Mouse (Mus musculus) lung, adult 2 months (tissue): Measurements from ENCODE around the gene Eif3f. TPM values are rescaled to one million over a fixed set of nuclear protein-coding genes. Genes with fewer than 3 reads are reported as not detected.

Experiments
- DNase-seq: peaks from one replicate; pipeline ENCODE4 v3.0.0; 2022
- H3K4me1 ChIP-seq: fragments of 200-500 bp; 2 replicates; pipeline ENCODE4 v1.6.1; 2011; ENCODE audit warnings: low read length; ENCODE audit not compliant: control insufficient read depth, insufficient read depth
- H3K4me3 ChIP-seq: fragments of 200-500 bp; replicated peaks from 2 replicates; pipeline ENCODE3; 2011; ENCODE audit warnings: low read depth, mild to moderate bottlenecking, control low read depth, low read length; ENCODE audit errors: extremely low read depth
- CTCF ChIP-seq: fragments of 200-500 bp; IDR thresholded peaks from 2 replicates; pipeline ENCODE4 v1.5.1; 2011; ENCODE audit warnings: mild to moderate bottlenecking, low read length, control low read depth; ENCODE audit not compliant: insufficient read depth
- POLR2A ChIP-seq: fragments of 200-500 bp; IDR thresholded peaks from 2 replicates; pipeline ENCODE4 v1.6.1; 2011; ENCODE audit warnings: low read depth, mild to moderate bottlenecking, control low read depth, low read length, borderline replicate concordance; ENCODE audit errors: extremely low read depth
- WGBS: fragments of 180-500 bp; shearing (Covaris S2); methylation state at CpG from one replicate; pipeline ENCODE4 v1.1.7; 2018; 5-methylcytosine and 5-hydroxymethylcytosine counted together
- polyA plus RNA-seq: library from polyadenylated mRNA; depleted of rRNA; stranded (reverse); fragments of >200 nt; gene quantifications from 2 replicates; pipeline ENCODE4 v1.2.3, GENCODE M21; 2012; rRNA removed

Gene Eif3f
- polyA plus RNA-seq, 1 experiment, result 107 TPM

DNA sequence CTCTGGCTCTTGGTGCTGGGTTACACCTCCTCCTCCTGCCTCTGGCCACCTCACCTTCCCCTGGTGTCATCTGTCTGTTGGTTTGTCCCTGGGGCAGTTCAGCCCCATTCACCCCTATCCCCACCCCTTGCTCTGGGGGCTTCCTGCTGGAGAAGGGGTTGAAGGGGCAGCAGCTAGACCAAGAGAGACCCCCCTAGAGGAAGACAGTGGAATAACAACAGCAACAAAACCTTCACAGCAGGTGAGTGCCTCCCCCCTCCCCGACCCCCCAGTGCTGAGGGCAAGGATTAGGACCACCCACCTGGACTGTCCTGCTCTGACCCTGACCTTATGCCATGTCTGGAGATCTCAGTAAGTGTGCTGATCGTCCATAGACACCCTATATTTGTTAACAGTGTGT, 31.8 kb downstream of the Eif3f start:
- no peak for TF ChIP-seq POLR2A
- no peak for TF ChIP-seq CTCF

DNA sequence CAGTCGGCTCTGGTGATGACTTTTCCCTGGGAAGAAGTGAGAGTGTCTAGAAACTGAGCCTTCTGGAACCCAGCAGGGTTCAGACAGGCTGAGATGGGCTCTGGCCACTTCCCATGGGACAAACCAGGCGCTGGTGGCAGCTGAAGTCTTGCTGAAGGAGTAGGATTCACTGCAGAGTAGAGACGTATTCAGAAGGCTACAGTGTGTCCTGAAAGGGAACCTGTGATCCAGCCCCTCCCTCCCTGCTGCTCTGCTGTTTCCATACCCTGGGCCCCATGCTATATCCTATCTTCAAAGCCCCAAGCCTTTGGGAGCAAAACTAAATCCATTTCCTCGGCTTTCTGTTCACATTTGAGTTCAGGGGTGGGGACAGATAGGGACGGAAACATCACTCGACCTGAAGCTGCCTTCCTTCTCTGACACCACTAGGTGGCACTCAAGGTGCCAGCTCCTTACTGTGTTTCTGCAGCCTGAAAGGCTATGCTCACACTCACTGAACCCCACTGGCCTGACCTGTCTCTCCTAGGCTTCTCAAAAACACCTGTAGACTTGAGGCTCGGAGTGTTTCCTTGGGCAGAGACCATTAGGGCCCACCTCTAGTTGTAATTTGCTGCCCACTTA, 32.6 kb downstream of the Eif3f start:
- Histone ChIP-seq H3K4me1 (no peaks in the 10 kb centered on the region), H3K4me3 (no peak overlapping the region)
- 29% methylated on average over 7 of the region's 7 CpGs for WGBS
- TF ChIP-seq POLR2A, result no peak
- peak; percentile 96 for TF ChIP-seq CTCF
- peak; percentile 34 for DNase-seq

More for the DNA sequence above, 31.8 kb downstream of the Eif3f start:
- 25% methylated on average over 2 of the region's 2 CpGs for WGBS
- no peaks in the 10 kb centered on the region for H3K4me1 ChIP-seq
- no peak for DNase-seq
- H3K4me3 ChIP-seq, result no peak overlapping the region

GRCm38 (mm10) chr7:108968201-108968600, 34.0 kb downstream of the Eif3f start:
- Histone ChIP-seq H3K4me3 (no peak overlapping the region), H3K4me1 (no peaks in the 10 kb centered on the region)
- WGBS, result 31% methylated on average over 6 of the region's 6 CpGs
- no peak for DNase-seq
- no peak for TF ChIP-seq CTCF
- TF ChIP-seq POLR2A, result no peak

GRCm38 (mm10) chr7:108972273-108972672, 38.1 kb downstream of the Eif3f start:
- 63% methylated on average over 6 of the region's 6 CpGs for WGBS
- TF ChIP-seq CTCF, result no peak
- no peak for TF ChIP-seq POLR2A
- H3K4me1 ChIP-seq, result no peaks in the 10 kb centered on the region
- no peak for DNase-seq
- no peak overlapping the region for H3K4me3 ChIP-seq

GRCm38 (mm10) chr7:108985934-108986708, 51.9 kb downstream of the Eif3f start:
- H3K4me3 ChIP-seq, result no peak overlapping the region
- H3K4me1 ChIP-seq, result no peaks in the 10 kb centered on the region
- no peak for DNase-seq
- whole genome bisulfite sequencing, result 72% methylated on average over 2 of the region's 3 CpGs
- no peak for TF ChIP-seq POLR2A
- no peak for TF ChIP-seq CTCF

GRCm38 (mm10) chr7:108991207-108991606, 57.0 kb downstream of the Eif3f start:
- Histone ChIP-seq H3K4me3 (no peak overlapping the region), H3K4me1 (peaks cover 4% of the 10 kb centered on the region; the same call in 1 of the 2 replicates)
- no peak for TF ChIP-seq CTCF
- no peak for DNase-seq
- 79% methylated on average over 9 of the region's 9 CpGs for WGBS

Other genes with a start within 250 kb of the Eif3f start
- gene Olfr512, start 221.1 kb upstream of the Eif3f start, polyA plus RNA-seq, result not detected in 2 replicates
- gene Olfr513, start 183.4 kb upstream of the Eif3f start, polyA plus RNA-seq, result not detected in 2 replicates
- gene Olfr514, start 108.4 kb upstream of the Eif3f start, polyA plus RNA-seq, result not detected in 2 replicates
- gene Olfr516, start 83.9 kb upstream of the Eif3f start, polyA plus RNA-seq, result not detected in 2 replicates
- gene Olfr517, start 62.0 kb upstream of the Eif3f start, polyA plus RNA-seq, result not detected in 2 replicates
- gene Olfr518, start 49.4 kb upstream of the Eif3f start, polyA plus RNA-seq, result not detected in 2 replicates
- not detected in 2 replicates for gene Olfr519, start 40.0 kb upstream of the Eif3f start, polyA plus RNA-seq
- 0.18 and 2.0 TPM in 2 replicates for gene Nlrp10, start 4.2 kb upstream of the Eif3f start, polyA plus RNA-seq
- 0.66 and 0.76 TPM in 2 replicates for gene Tub, start 15.9 kb downstream of the Eif3f start, polyA plus RNA-seq
- 0.92 and 2.4 TPM in 2 replicates for gene Ric3, start 148.9 kb downstream of the Eif3f start, polyA plus RNA-seq
- gene Lmo1, start 240.8 kb downstream of the Eif3f start, polyA plus RNA-seq, result 7.5 and 8.7 TPM in 2 replicates